Mouse (Mus musculus) heart, postnatal 0 days (tissue): ENCODE measurements around the gene Chd2.

Experiments used
- CTCF ChIP-seq: IDR thresholded peaks from 2 replicates; pipeline ENCODE4 v1.5.1; 2016; ENCODE audit warnings: antibody characterized with exemption, control low read depth, low read depth
- EP300 ChIP-seq: IDR thresholded peaks from 2 replicates; pipeline ENCODE4 v1.6.1; 2016; ENCODE audit warnings: antibody characterized with exemption, low read depth

GRCm38 (mm10) chr7:73532139-73532538 is 9.5 kb downstream of the Chd2 start:
- TF ChIP-seq CTCF (no peak), EP300 (no peak)
